Comparison of ENCODE assay signal across 11 mouse cellular contexts in the genomic region with DNA sequence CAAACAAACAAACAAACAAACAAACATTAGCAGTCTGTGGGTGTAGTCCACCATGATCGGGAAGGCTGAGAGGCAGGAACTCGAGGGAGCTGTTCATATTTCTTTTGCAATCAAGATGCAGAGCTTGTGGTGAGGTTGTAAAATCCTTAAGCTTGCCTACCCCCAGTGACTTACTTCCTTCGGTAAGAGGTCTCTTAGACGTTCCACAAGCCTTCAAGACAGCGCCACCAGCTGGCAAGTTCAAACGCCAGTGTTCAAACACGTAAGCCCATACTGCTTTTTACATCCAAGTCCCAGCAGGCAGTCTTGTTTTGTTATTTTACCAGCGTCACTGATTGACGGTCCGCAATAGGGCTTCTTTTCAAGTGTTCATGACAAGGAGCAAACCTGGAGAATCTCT.
A peak's percentile ranks its signal among the peaks of the same experiment; 100 is the strongest.
DNase-seq lines count a peak whose midpoint lies in the region; ATAC-seq and TF ChIP-seq lines count a peak whose summit lies in the region.
"Had no signal": no experiment of that assay in that cellular context is flagged by ENCODE, and none has a peak within 500 bp of the region (broad histone marks: within the 10 kb centered on the region; RNA-seq: fewer than 3 reads in every experiment).

No protein-coding gene starts in this region.

- no peak overlapping the region for H3K4me2 ChIP-seq in liver, postnatal 0 days (ENCODE audit: low read depth, low read length)
- H3K4me2 ChIP-seq in kidney, embryonic 14.5 days (replicated peaks; ENCODE audit: low read depth, low read length) = no peak overlapping the region
- H3K4me2 ChIP-seq: midbrain, embryonic 12.5 days had no signal

- no peaks in the 10 kb centered on the region for H3K36me3 ChIP-seq in liver, postnatal 0 days (replicated peaks; ENCODE audit: insufficient read depth, low read length)
- H3K36me3 ChIP-seq in kidney, embryonic 14.5 days (ENCODE audit: control insufficient read depth, insufficient read depth, low read length) = no peaks in the 10 kb centered on the region
- H3K36me3 ChIP-seq: midbrain, embryonic 12.5 days had no signal

- H3K27ac ChIP-seq in liver, postnatal 0 days (ENCODE audit: low read depth) = no peak overlapping the region
- H3K27ac ChIP-seq in kidney, embryonic 14.5 days (ENCODE audit: low read depth, low read length) = no peak overlapping the region
- H3K27ac ChIP-seq: midbrain, embryonic 12.5 days had no signal

- peak; percentile 18; the same call in 1 of the 2 replicates for TF ChIP-seq CTCF in liver, postnatal 0 days (IDR thresholded peaks at IDR 0.05; ENCODE audit: low read depth)

- H3K9me3 ChIP-seq in liver, postnatal 0 days (ENCODE audit: low read length) = no peaks in the 10 kb centered on the region
- H3K9me3 ChIP-seq in kidney, embryonic 14.5 days (ENCODE audit: control insufficient read depth, low read length) = peaks cover 3% of the 10 kb centered on the region; the same call in 1 of the 2 replicates

- H3K4me3 ChIP-seq in liver, postnatal 0 days (ENCODE audit: low read depth, low read length) = no peak overlapping the region
- H3K4me3 ChIP-seq in kidney, embryonic 14.5 days (ENCODE audit: low read length) = no peak overlapping the region
- H3K4me3 ChIP-seq: midbrain, embryonic 12.5 days had no signal

- ATAC-seq in liver, postnatal 0 days = no peak
- no peak for ATAC-seq in kidney, embryonic 14.5 days (ENCODE audit: low FRiP score, low TSS enrichment)
- ATAC-seq: Patski had no signal

- no peaks in the 10 kb centered on the region for H3K4me1 ChIP-seq in liver, postnatal 0 days (ENCODE audit: insufficient read depth)
- no peaks in the 10 kb centered on the region for H3K4me1 ChIP-seq in kidney, embryonic 14.5 days (ENCODE audit: control insufficient read depth, insufficient read depth, low read length)
- H3K4me1 ChIP-seq: midbrain, embryonic 12.5 days had no signal

- peak; percentile 55 for DNase-seq in heart, adult 11 months
- no peak for DNase-seq in heart, adult 9 months (ENCODE audit: low spot score in 2 of 2)
- peak; percentile 47 for DNase-seq in CD4-positive helper T cell, adult 2 months (ENCODE audit: low read depth, low spot score)
- peak; percentile 48 for DNase-seq in adrenal gland, postnatal 14 days
- no peak for DNase-seq in liver, postnatal 0 days
- DNase-seq in heart, adult 18-20 months = no peak
- no peak for DNase-seq in frontal cortex, postnatal 36 days (ENCODE audit: low spot score in 2 of 2)
- DNase-seq: kidney, adult 8-10 months had no signal

- H3K27me3 ChIP-seq in liver, postnatal 0 days (ENCODE audit: insufficient read depth, low read length) = no peaks in the 10 kb centered on the region
- H3K27me3 ChIP-seq in kidney, embryonic 14.5 days (ENCODE audit: control insufficient read depth, insufficient read depth, low read length) = no peaks in the 10 kb centered on the region
- H3K27me3 ChIP-seq: midbrain, embryonic 12.5 days; Patski had no signal

- TF ChIP-seq EP300 in liver, postnatal 0 days (IDR thresholded peaks at IDR 0.05; ENCODE audit: low read depth) = no peak

- WGBS in liver, postnatal 0 days (ENCODE audit: insufficient replicate concordance) = 40% methylated on average over 10 of the region's 10 CpGs
- WGBS in kidney, embryonic 14.5 days = 46% methylated on average over 10 of the region's 10 CpGs

- H3K9ac ChIP-seq in liver, postnatal 0 days (replicated peaks) = no peak overlapping the region
- H3K9ac ChIP-seq in kidney, embryonic 14.5 days (ENCODE audit: low read depth, low read length) = no peak overlapping the region
- H3K9ac ChIP-seq: midbrain, embryonic 12.5 days had no signal

Comparison
In these comparisons a context has a peak if more than half of its experiments do, and no peak if none do; other contexts are left out.
1. DNase-seq: peak in heart, adult 11 months (single experiment), CD4-positive helper T cell, adult 2 months (single experiment) and adrenal gland, postnatal 14 days (single experiment); none in heart, adult 9 months (0 of 2), liver, postnatal 0 days (single experiment), heart, adult 18-20 months (0 of 2) and frontal cortex, postnatal 36 days (0 of 2).